10 mouse cellular contexts compared by ENCODE assay signal in the genomic region with DNA sequence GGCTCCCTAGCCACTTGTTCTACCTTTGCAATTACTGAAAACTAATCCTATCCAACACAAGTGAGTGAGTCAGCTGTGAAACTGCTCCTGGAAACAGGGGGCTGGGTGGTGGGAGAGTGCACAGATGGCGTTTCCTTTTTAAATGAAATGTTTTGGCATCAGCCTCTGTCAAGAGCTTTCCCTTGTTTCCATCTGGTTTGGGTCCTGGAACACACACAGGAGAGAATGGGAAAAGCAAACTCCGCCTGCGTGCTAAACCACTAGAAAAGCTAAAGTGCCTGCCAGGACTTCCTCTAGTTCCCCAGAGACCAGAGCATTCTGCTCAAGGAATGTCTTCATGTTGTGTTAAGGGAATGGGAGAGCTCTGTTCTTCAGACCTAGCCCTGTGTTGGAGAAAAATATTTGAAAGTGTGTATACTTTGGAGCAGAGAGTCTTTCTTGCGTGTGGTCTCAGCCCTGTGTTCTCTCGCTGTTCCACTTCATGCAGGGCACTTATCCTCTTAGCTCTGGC.
DNase-seq lines count a peak whose midpoint lies in the region; ATAC-seq and TF ChIP-seq lines count a peak whose summit lies in the region.
"Had no signal": no experiment of that assay in that cellular context is flagged by ENCODE, and none has a peak within 500 bp of the region (broad histone marks: within the 10 kb centered on the region; RNA-seq: fewer than 3 reads in every experiment).

No protein-coding gene starts in this region.

- no peak for TF ChIP-seq CTCF in thymus, adult 2 months (IDR thresholded peaks at IDR 0.05; ENCODE audit: borderline replicate concordance, control insufficient read depth, extremely low read depth, insufficient read depth, low read length, poor library complexity)

- H3K27me3 ChIP-seq in forebrain, embryonic 13.5 days, result no peaks in the 10 kb centered on the region
- no peaks in the 10 kb centered on the region for H3K27me3 ChIP-seq in forebrain, embryonic 10.5 days (ENCODE audit: poor library complexity, severe bottlenecking)
- H3K27me3 ChIP-seq in embryonic facial prominence, embryonic 14.5 days (replicated peaks; ENCODE audit: control insufficient read depth, insufficient read depth, low read length), result no peaks in the 10 kb centered on the region
- H3K27me3 ChIP-seq in heart, embryonic 15.5 days, result no peaks in the 10 kb centered on the region
- no peaks in the 10 kb centered on the region for H3K27me3 ChIP-seq in thymus, adult 2 months (ENCODE audit: control insufficient read depth, insufficient read depth, low read length)
- H3K27me3 ChIP-seq: embryonic facial prominence, embryonic 13.5 days; neural tube, embryonic 13.5 days had no signal

- no peaks in the 10 kb centered on the region for H3K9me3 ChIP-seq in forebrain, embryonic 13.5 days (replicated peaks)
- H3K9me3 ChIP-seq in forebrain, embryonic 10.5 days, result no peaks in the 10 kb centered on the region
- H3K9me3 ChIP-seq in embryonic facial prominence, embryonic 14.5 days (ENCODE audit: control insufficient read depth, low read length), result no peaks in the 10 kb centered on the region
- H3K9me3 ChIP-seq in heart, embryonic 15.5 days (replicated peaks), result no peaks in the 10 kb centered on the region
- H3K9me3 ChIP-seq: embryonic facial prominence, embryonic 13.5 days; neural tube, embryonic 13.5 days had no signal

- 56% methylated on average over 5 of the region's 5 CpGs for WGBS in forebrain, embryonic 13.5 days
- WGBS in forebrain, embryonic 10.5 days, result 77% methylated on average over 5 of the region's 5 CpGs
- WGBS in embryonic facial prominence, embryonic 14.5 days, result 32% methylated on average over 5 of the region's 5 CpGs
- 42% methylated on average over 5 of the region's 5 CpGs for WGBS in heart, embryonic 15.5 days
- WGBS in thymus, adult 2 months, result 91% methylated on average over 5 of the region's 5 CpGs

- peak; percentile 91 for ATAC-seq in forebrain, embryonic 13.5 days
- peak; percentile 73 for ATAC-seq in embryonic facial prominence, embryonic 14.5 days (ENCODE audit: low read depth)
- ATAC-seq in heart, embryonic 15.5 days (replicated peaks; ENCODE audit: insufficient number of reproducible peaks, insufficient read depth, low FRiP score, low read depth), result peak; percentile 70

- no peak overlapping the region for H3K4me2 ChIP-seq in forebrain, embryonic 13.5 days
- no peak overlapping the region for H3K4me2 ChIP-seq in embryonic facial prominence, embryonic 14.5 days (ENCODE audit: low read depth, low read length)
- no peak overlapping the region for H3K4me2 ChIP-seq in heart, embryonic 15.5 days
- H3K4me2 ChIP-seq: embryonic facial prominence, embryonic 13.5 days; neural tube, embryonic 13.5 days had no signal

- no peaks in the 10 kb centered on the region for H3K36me3 ChIP-seq in forebrain, embryonic 13.5 days (ENCODE audit: poor library complexity, severe bottlenecking)
- H3K36me3 ChIP-seq in forebrain, embryonic 10.5 days (replicated peaks), result peaks cover 6% of the 10 kb centered on the region; the same call in 1 of the 2 replicates
- H3K36me3 ChIP-seq in embryonic facial prominence, embryonic 14.5 days (ENCODE audit: control insufficient read depth, insufficient read depth, low read length), result no peaks in the 10 kb centered on the region
- no peaks in the 10 kb centered on the region for H3K36me3 ChIP-seq in heart, embryonic 15.5 days
- H3K36me3 ChIP-seq in thymus, adult 2 months (ENCODE audit: control insufficient read depth, insufficient read depth, low read length), result no peaks in the 10 kb centered on the region
- H3K36me3 ChIP-seq: embryonic facial prominence, embryonic 13.5 days; neural tube, embryonic 13.5 days had no signal

- no peak overlapping the region for H3K9ac ChIP-seq in forebrain, embryonic 13.5 days
- H3K9ac ChIP-seq in embryonic facial prominence, embryonic 14.5 days (ENCODE audit: low read depth, low read length), result no peak overlapping the region
- H3K9ac ChIP-seq in heart, embryonic 15.5 days, result no peak overlapping the region
- H3K9ac ChIP-seq: embryonic facial prominence, embryonic 13.5 days; neural tube, embryonic 13.5 days had no signal

- TF ChIP-seq POLR2A in thymus, adult 2 months (IDR thresholded peaks at IDR 0.05; ENCODE audit: control insufficient read depth, extremely low read depth, insufficient read depth, low read length, poor library complexity), result no peak

- no peak for DNase-seq in forebrain, embryonic 10.5 days (ENCODE audit: extremely low spot score, low spot score)
- DNase-seq in embryonic facial prominence, embryonic 14.5 days (ENCODE audit: low spot score), result peak; percentile 91
- DNase-seq in left cerebral cortex, adult 8-10 months (ENCODE audit: low spot score in 2 of 2), result peak; percentile 44 to 91
- peak; percentile 91 for DNase-seq in right cerebral cortex, adult 18-20 months
- DNase-seq in retina, postnatal 1 day, result no peak
- DNase-seq in thymus, adult 2 months, result no peak

- H3K4me3 ChIP-seq in forebrain, embryonic 13.5 days, result no peak overlapping the region
- H3K4me3 ChIP-seq in forebrain, embryonic 10.5 days, result no peak overlapping the region
- H3K4me3 ChIP-seq in embryonic facial prominence, embryonic 14.5 days (ENCODE audit: low read depth, low read length), result no peak overlapping the region
- no peak overlapping the region for H3K4me3 ChIP-seq in heart, embryonic 15.5 days
- H3K4me3 ChIP-seq in thymus, adult 2 months (ENCODE audit: control insufficient read depth, insufficient read depth, low read length), result no peak overlapping the region
- H3K4me3 ChIP-seq: embryonic facial prominence, embryonic 13.5 days; neural tube, embryonic 13.5 days had no signal

- H3K4me1 ChIP-seq in forebrain, embryonic 13.5 days, result peaks cover 15% of the 10 kb centered on the region; the same call in 1 of the 2 replicates
- 0 out of 2 replicates have a peak, but pooled peaks cover 5% of the 10 kb centered on the region for H3K4me1 ChIP-seq in forebrain, embryonic 10.5 days
- peaks cover 14% of the 10 kb centered on the region for H3K4me1 ChIP-seq in embryonic facial prominence, embryonic 14.5 days (ENCODE audit: control insufficient read depth, insufficient read depth, low read length)
- H3K4me1 ChIP-seq in heart, embryonic 15.5 days (replicated peaks), result peaks cover 12% of the 10 kb centered on the region
- H3K4me1 ChIP-seq in thymus, adult 2 months (replicated peaks; ENCODE audit: control insufficient read depth, insufficient read depth, low read length), result no peaks in the 10 kb centered on the region

- no peak overlapping the region for H3K27ac ChIP-seq in forebrain, embryonic 13.5 days
- no peak overlapping the region for H3K27ac ChIP-seq in forebrain, embryonic 10.5 days
- no peak overlapping the region for H3K27ac ChIP-seq in embryonic facial prominence, embryonic 14.5 days (replicated peaks; ENCODE audit: low read depth, low read length)
- H3K27ac ChIP-seq in heart, embryonic 15.5 days, result peak overlapping the region; percentile 65
- H3K27ac ChIP-seq in thymus, adult 2 months (ENCODE audit: control insufficient read depth, insufficient read depth, low read length), result no peak overlapping the region
- H3K27ac ChIP-seq: embryonic facial prominence, embryonic 13.5 days; neural tube, embryonic 13.5 days had no signal

Comparison
In these comparisons a context has a peak if more than half of its experiments do, and no peak if none do; other contexts are left out.
1. DNase-seq: peak in embryonic facial prominence, embryonic 14.5 days (single experiment), left cerebral cortex, adult 8-10 months (2 of 2) and right cerebral cortex, adult 18-20 months (single experiment); none in forebrain, embryonic 10.5 days (single experiment), retina, postnatal 1 day (single experiment) and thymus, adult 2 months (single experiment).
2. Peak in every context shown above with its lines, with median percentiles within 50 percentile points of each other: ATAC-seq.